Mouse (Mus musculus) lung, postnatal 0 days (tissue): Measurements from ENCODE around the gene Rmnd5b. TPM values are rescaled to one million over a fixed set of nuclear protein-coding genes. Genes with fewer than 3 reads are reported as not detected.
"Not testable (repeated sequence)": the region's sequence is repeated elsewhere in the genome, so short reads cannot be mapped to it uniquely, and the experiment has no call there.

Experiments used
- ATAC-seq: fragments of 200-750 bp; cut with Nextera tagmentation; 2 replicates; pipeline ENCODE4 v1.8.0; 2017; ENCODE audit warnings: moderate library complexity
- DNase-seq: peaks from one replicate; pipeline ENCODE4 v3.0.0-alpha.2; 2016; ENCODE audit warnings: low spot score
- H3K27ac ChIP-seq: fragments of 300-500 bp; sonication (generic); 2 replicates; pipeline ENCODE4 v1.5.1; 2014; ENCODE audit warnings: antibody characterized with exemption, mild to moderate bottlenecking, low read length, mixed read lengths
- H3K27me3 ChIP-seq: fragments of 300-500 bp; sonication (generic); replicated peaks from 2 replicates; pipeline ENCODE4 v1.6.1; 2014; ENCODE audit warnings: low read length, mixed read lengths; ENCODE audit not compliant: insufficient read depth
- H3K36me3 ChIP-seq: fragments of 300-500 bp; sonication (generic); 2 replicates; pipeline ENCODE4 v1.6.1; 2014; ENCODE audit warnings: low read length, mixed read lengths; ENCODE audit not compliant: insufficient read depth
- H3K4me1 ChIP-seq: fragments of 300-500 bp; sonication (generic); 2 replicates; pipeline ENCODE4 v1.6.1; 2014; ENCODE audit warnings: antibody characterized with exemption, low read depth, low read length, mixed read lengths; ENCODE audit not compliant: insufficient read depth
- H3K4me2 ChIP-seq: fragments of 300-500 bp; sonication (generic); replicated peaks from 2 replicates; pipeline ENCODE4 v1.6.1; 2014; ENCODE audit warnings: low read depth, mild to moderate bottlenecking, low read length, moderate library complexity, mixed read lengths
- H3K4me3 ChIP-seq: fragments of 300-500 bp; sonication (generic); 2 replicates; pipeline ENCODE4 v1.5.1; 2014; ENCODE audit warnings: low read depth, low read length
- H3K9ac ChIP-seq: fragments of 300-500 bp; sonication (generic); replicated peaks from 2 replicates; pipeline ENCODE4 v1.6.1; 2014; ENCODE audit warnings: low read depth, mild to moderate bottlenecking
- H3K9me3 ChIP-seq: fragments of 300-500 bp; sonication (generic); 2 replicates; pipeline ENCODE4 v1.6.1; 2016; ENCODE audit warnings: low read length, mixed read lengths
- CTCF ChIP-seq: IDR thresholded peaks from 2 replicates; pipeline ENCODE4 v1.5.1; 2016; ENCODE audit warnings: antibody characterized with exemption, mild to moderate bottlenecking
- EP300 ChIP-seq: IDR thresholded peaks from 2 replicates; pipeline ENCODE4 v1.6.1; 2016; ENCODE audit warnings: antibody characterized with exemption, mild to moderate bottlenecking, control low read depth
- WGBS: fragments of 180-500 bp; shearing (Covaris S2); extraction: QIAGEN DNeasy Blood & Tissue Kit; methylation state at CpG from one replicate; pipeline ENCODE4 v1.1.7; 2014; 5-methylcytosine and 5-hydroxymethylcytosine counted together
- polyA plus RNA-seq: library from polyadenylated mRNA; unstranded; fragments of >200 nt; fragmentation: Nextera tagmentation; extraction: Ambion mirVana; gene quantifications from 2 replicates; pipeline ENCODE4 v1.2.1, GENCODE M21; 2015

Rmnd5b gene
- polyA plus RNA-seq, 1 experiment from 2014 or later: 46.4 TPM

DNA sequence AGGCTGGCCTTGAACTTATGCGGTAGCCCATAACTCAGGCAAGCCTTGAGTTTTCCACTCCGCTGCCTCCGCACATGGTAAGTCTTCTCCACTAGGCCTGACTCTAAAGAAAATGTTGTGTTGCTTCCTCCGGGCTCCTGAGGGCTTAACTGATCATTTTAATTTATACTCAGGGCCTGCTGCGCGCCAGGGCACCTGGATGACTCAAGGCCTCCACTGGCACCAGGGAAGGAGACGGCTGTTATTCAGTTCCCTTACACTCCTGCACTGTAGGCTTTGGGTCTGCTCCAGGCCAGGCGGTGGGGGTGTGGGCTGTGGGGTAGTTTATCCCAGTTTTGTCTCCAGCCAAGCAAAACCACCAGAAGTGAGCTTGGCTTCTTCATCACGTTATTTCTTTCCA, 37.6 kb upstream of the Rmnd5b start:
- Histone ChIP-seq H3K9ac (no peak overlapping the region), H3K4me3 (no peak overlapping the region), H3K9me3 (no peaks in the 10 kb centered on the region), H3K27ac (no peak overlapping the region), H3K4me1 (no peaks in the 10 kb centered on the region), H3K4me2 (no peak overlapping the region), H3K36me3 (no peaks in the 10 kb centered on the region), H3K27me3 (no peaks in the 10 kb centered on the region)
- DNase-seq (no peak), ATAC-seq (no peak)
- TF ChIP-seq EP300: no peak
- no peak for TF ChIP-seq CTCF
- 81% methylated on average over 9 of the region's 9 CpGs for WGBS

DNA sequence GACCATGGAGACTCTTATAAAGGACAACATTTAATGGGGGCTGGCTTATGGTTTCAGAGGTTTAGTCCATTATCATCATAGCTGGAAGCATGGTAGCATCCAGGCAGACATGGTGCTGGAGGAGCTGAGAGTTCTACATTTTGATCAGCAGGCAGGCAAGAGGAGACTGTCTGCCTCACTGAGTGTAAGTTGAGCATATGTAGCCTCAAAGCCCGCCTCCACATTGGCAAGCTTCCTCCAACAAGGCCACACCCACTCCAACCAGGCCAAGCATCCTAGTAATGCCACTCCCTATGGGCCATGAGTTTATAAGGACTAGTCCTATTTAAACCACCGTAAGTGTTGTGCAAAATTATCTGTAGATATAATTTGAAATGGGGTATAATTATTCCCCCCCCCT, 35.7 kb upstream of the Rmnd5b start:
- Histone ChIP-seq H3K27ac (no peak overlapping the region), H3K27me3 (no peaks in the 10 kb centered on the region), H3K4me1 (no peaks in the 10 kb centered on the region), H3K36me3 (no peaks in the 10 kb centered on the region), H3K9ac (no peak overlapping the region), H3K9me3 (no peaks in the 10 kb centered on the region), H3K4me2 (no peak overlapping the region), H3K4me3 (no peak overlapping the region)
- 56% methylated on average over 2 of the region's 2 CpGs for WGBS
- TF ChIP-seq EP300: no peak
- no peak for TF ChIP-seq CTCF
- ATAC-seq (no peak), DNase-seq (no peak)

DNA sequence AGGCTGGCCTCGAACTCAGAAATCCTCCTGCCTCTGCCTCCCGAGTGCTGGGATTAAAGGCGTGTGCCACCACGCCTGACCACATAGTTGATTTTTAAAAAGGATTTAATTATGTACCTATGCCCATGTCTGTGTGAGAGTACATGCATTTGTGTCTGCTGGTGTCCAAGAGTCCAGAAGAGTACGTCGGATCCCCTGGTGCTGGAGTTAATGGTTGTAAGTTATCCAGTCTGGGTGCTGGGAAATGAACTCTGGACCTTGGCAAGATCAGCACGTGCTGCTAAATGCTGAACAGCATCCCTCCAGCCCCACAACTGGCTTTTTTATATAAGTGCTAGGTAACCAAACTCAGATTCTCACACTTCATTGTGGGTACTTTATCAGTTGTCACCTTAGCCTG, 35.1 kb upstream of the Rmnd5b start:
- Histone ChIP-seq H3K4me2 (no peak overlapping the region), H3K4me1 (no peaks in the 10 kb centered on the region), H3K27me3 (no peaks in the 10 kb centered on the region), H3K4me3 (no peak overlapping the region), H3K9ac (no peak overlapping the region), H3K36me3 (no peaks in the 10 kb centered on the region), H3K27ac (no peak overlapping the region), H3K9me3 (no peaks in the 10 kb centered on the region)
- ATAC-seq (no peak), DNase-seq (no peak)
- WGBS: 89% methylated on average over 7 of the region's 7 CpGs
- TF ChIP-seq EP300 (no peak), CTCF (no peak)

GRCm38 (mm10) chr11:51664747-51665146, 29.1 kb upstream of the Rmnd5b start:
- H3K9me3 ChIP-seq, H3K27ac ChIP-seq, DNase-seq, H3K4me3 ChIP-seq, H3K4me1 ChIP-seq, H3K4me2 ChIP-seq, H3K36me3 ChIP-seq, H3K9ac ChIP-seq, H3K27me3 ChIP-seq: not testable (repeated sequence)
- ATAC-seq: peak; percentile 55
- 75% methylated on average over 6 of the region's 7 CpGs for WGBS

DNA sequence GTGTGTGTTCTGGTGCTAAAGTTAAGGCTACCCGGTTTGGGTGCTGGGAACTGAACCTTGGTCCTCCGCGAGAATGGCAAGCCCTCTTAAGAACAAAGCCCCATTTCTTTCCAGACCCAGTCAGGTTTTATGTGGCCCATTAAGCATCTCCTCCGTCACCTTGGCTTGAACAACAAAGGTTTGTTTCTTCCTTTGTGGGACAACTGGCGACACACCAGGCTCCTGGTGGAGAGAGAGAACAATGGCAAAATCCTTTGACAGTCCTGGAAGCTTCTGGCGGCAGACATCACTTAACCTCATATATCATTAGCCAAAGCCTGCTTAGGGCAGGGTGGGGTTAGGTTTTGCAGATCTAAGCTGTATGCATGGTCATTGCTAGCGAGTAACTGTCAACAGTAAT, 26.9 kb upstream of the Rmnd5b start:
- Histone ChIP-seq H3K36me3 (no peaks in the 10 kb centered on the region), H3K9me3 (no peaks in the 10 kb centered on the region), H3K4me3 (no peak overlapping the region), H3K9ac (no peak overlapping the region), H3K4me1 (no peaks in the 10 kb centered on the region; the same call in 1 of the 2 replicates), H3K4me2 (no peak overlapping the region), H3K27ac (no peak overlapping the region), H3K27me3 (no peaks in the 10 kb centered on the region)
- ATAC-seq (no peak), DNase-seq (no peak)
- no peak for TF ChIP-seq EP300
- TF ChIP-seq CTCF: no peak
- WGBS: 74% methylated on average over 6 of the region's 7 CpGs

DNA sequence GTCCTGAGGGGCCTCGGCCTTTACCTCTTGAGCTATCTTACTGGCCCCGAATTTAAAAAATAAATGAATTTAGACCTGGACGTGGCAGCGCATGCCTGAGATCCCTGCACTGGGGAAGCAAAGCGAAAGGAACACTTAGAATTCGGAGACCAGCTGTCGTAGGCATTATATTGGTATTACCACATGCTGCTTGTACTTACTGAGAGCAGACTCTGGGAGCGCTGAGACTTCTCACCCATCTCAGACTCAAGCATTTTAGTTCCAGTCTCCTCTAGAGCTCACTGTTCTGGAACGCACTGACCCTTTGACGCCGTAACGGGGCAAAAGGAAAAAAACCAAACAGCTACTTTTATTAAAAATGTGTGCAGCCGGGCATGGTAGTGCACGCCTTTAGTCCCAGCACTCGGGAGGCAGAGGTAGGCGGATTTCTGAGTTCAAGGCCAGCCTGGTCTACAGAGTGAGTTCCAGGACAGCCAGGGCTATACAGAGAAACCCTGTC, 26.2 kb upstream of the Rmnd5b start:
- Histone ChIP-seq H3K27ac (no peak overlapping the region), H3K4me3 (no peak overlapping the region), H3K27me3 (no peaks in the 10 kb centered on the region), H3K4me2 (no peak overlapping the region), H3K9ac (no peak overlapping the region), H3K36me3 (no peaks in the 10 kb centered on the region), H3K4me1 (no peaks in the 10 kb centered on the region; the same call in 1 of the 2 replicates), H3K9me3 (no peaks in the 10 kb centered on the region)
- DNase-seq (no peak), ATAC-seq (no peak)
- TF ChIP-seq CTCF: no peak
- no peak for TF ChIP-seq EP300
- 82% methylated on average over 16 of the region's 16 CpGs for WGBS

DNA sequence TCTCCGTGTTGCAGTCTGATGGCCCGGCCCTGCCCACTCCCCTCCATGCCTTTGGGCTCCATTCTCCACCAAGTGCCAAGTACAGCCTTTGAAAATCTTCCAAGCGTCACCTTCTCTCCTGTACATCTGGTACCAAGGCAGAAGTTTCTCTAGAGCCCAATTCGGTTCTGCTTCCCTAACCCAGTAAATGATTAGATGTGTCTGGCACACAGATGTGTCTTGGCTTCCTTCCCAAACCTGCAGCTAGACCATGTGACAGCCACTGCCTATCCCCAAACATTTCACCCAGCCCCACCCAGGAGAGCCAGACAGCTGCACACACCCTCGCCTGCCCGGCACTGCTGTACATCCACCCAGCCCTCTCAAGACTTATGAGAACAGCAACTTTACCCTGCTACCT, 23.0 kb upstream of the Rmnd5b start:
- Histone ChIP-seq H3K4me2 (no peak overlapping the region), H3K36me3 (no peaks in the 10 kb centered on the region), H3K4me1 (no peaks in the 10 kb centered on the region; the same call in 1 of the 2 replicates), H3K9ac (no peak overlapping the region), H3K27ac (0 out of 2 replicates have a peak overlapping the region, but pooled peaks have one; percentile 40), H3K27me3 (no peaks in the 10 kb centered on the region), H3K9me3 (no peaks in the 10 kb centered on the region), H3K4me3 (no peak overlapping the region)
- TF ChIP-seq CTCF (no peak), EP300 (no peak)
- peak; percentile 73 for DNase-seq
- peak; percentile 82 for ATAC-seq
- 24% methylated on average over 6 of the region's 6 CpGs for WGBS
